Mouse (Mus musculus): ENCODE results near the gene Spa17. TPM values are rescaled to one million over a fixed set of nuclear protein-coding genes. Genes with fewer than 3 reads are reported as not detected.

Spa17 gene
- polyA plus RNA-seq, 1 experiment from 2014 or later, result 13.2 TPM

GRCm38 (mm10) chr9:37636335-37636734 is 22.8 kb upstream of the Spa17 start:
- H3K36me3 ChIP-seq, result no peaks in the 10 kb centered on the region
- H3K4me1 ChIP-seq, result no peaks in the 10 kb centered on the region
- no peak overlapping the region for H3K9ac ChIP-seq (replicated peaks)
- H3K4me2 ChIP-seq (replicated peaks), result no peak overlapping the region
- no peaks in the 10 kb centered on the region for H3K9me3 ChIP-seq
- no peak overlapping the region for H3K27ac ChIP-seq (replicated peaks)
- ATAC-seq (ENCODE audit: low FRiP score, low read depth), result peak; percentile 49; the same call in 1 of the 2 replicates
- H3K27me3 ChIP-seq, result no peaks in the 10 kb centered on the region
- 13% methylated on average over 7 of the region's 7 CpGs for WGBS
- no peak overlapping the region for H3K4me3 ChIP-seq

GRCm38 (mm10) chr9:37634269-37634668 is 20.7 kb upstream of the Spa17 start:
- ATAC-seq (ENCODE audit: low FRiP score, low read depth), result no peak
- H3K36me3 ChIP-seq, result no peaks in the 10 kb centered on the region
- no peaks in the 10 kb centered on the region for H3K9me3 ChIP-seq
- no peak overlapping the region for H3K4me2 ChIP-seq (replicated peaks)
- H3K4me1 ChIP-seq, result no peaks in the 10 kb centered on the region
- H3K27me3 ChIP-seq, result no peaks in the 10 kb centered on the region
- 92% methylated on average over 3 of the region's 3 CpGs for WGBS
- no peak overlapping the region for H3K4me3 ChIP-seq
- H3K9ac ChIP-seq (replicated peaks), result no peak overlapping the region
- no peak overlapping the region for H3K27ac ChIP-seq (replicated peaks)

DNA sequence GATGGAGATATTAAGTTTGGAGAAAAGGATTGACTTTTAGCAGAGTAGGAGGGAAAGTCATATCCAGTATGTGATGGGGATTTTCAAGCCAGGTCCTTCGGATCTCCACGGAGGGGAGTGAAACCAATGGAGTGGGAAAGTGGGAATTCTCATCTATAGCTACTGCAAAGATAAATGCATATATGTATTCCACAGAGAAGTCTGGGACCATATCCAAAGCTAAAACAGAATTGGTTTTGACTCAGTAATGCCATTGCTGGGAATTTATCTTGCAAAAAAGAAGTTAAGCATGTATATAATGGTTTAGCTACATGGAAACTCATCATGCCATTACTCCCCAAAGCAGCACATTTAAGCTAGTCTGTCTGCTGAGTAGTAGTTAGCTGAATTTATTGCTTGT is 18.8 kb upstream of the Spa17 start:
- Histone ChIP-seq H3K36me3 (no peaks in the 10 kb centered on the region), H3K4me3 (no peak overlapping the region), H3K4me1 (no peaks in the 10 kb centered on the region), H3K27me3 (no peaks in the 10 kb centered on the region), H3K4me2 (replicated peaks) (no peak overlapping the region), H3K9ac (replicated peaks) (no peak overlapping the region), H3K27ac (replicated peaks) (no peak overlapping the region), H3K9me3 (no peaks in the 10 kb centered on the region)
- no peak for ATAC-seq (ENCODE audit: low FRiP score, low read depth)
- WGBS, result 82% methylated on average over 2 of the region's 2 CpGs

- H3K27ac ChIP-seq (replicated peaks), result no peak overlapping the region
- no peaks in the 10 kb centered on the region for H3K27me3 ChIP-seq
- H3K9ac ChIP-seq (replicated peaks), result no peak overlapping the region
- 94% methylated on average over 2 of the region's 2 CpGs for WGBS
- H3K9me3 ChIP-seq, result no peaks in the 10 kb centered on the region
- peaks cover 15% of the 10 kb centered on the region for H3K4me1 ChIP-seq
- no peak overlapping the region for H3K4me2 ChIP-seq (replicated peaks)
- ATAC-seq (ENCODE audit: low FRiP score, low read depth), result no peak
- no peaks in the 10 kb centered on the region for H3K36me3 ChIP-seq
- no peak overlapping the region for H3K4me3 ChIP-seq
Observed at GRCm38 (mm10) chr9:37629941-37630340, 16.4 kb upstream of the Spa17 start.

GRCm38 (mm10) chr9:37628581-37628980 is 15.1 kb upstream of the Spa17 start:
- WGBS, result 44% methylated on average over 4 of the region's 4 CpGs
- H3K4me1 ChIP-seq, result peaks cover 16% of the 10 kb centered on the region
- no peaks in the 10 kb centered on the region for H3K36me3 ChIP-seq
- no peak overlapping the region for H3K4me3 ChIP-seq
- no peak overlapping the region for H3K9ac ChIP-seq (replicated peaks)
- H3K9me3 ChIP-seq, result no peaks in the 10 kb centered on the region
- no peak overlapping the region for H3K4me2 ChIP-seq (replicated peaks)
- no peak for ATAC-seq (ENCODE audit: low FRiP score, low read depth)
- H3K27me3 ChIP-seq, result no peaks in the 10 kb centered on the region
- no peak overlapping the region for H3K27ac ChIP-seq (replicated peaks)

DNA sequence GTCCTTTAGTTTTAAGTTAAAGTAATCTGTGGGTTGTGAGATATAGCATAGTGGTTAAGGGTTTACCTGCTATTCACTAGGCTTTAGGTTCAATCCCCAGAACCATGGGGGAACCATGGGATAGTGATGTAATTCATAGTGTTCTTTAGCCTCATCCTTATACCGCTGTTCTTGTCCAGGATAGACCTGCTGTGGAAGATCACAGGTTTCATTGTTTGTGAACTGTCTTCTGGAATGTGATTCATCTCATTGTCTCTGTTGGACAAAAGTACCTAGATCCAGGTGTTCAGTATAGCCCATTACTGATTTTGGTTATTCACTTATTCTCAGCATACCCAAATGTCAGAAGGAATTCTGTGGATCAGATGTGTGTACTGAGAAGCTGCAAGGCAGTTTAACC is 13.7 kb upstream of the Spa17 start:
- Histone ChIP-seq H3K4me1 (peaks cover 16% of the 10 kb centered on the region), H3K9ac (replicated peaks) (no peak overlapping the region), H3K4me2 (replicated peaks) (no peak overlapping the region), H3K27ac (replicated peaks) (no peak overlapping the region), H3K27me3 (no peaks in the 10 kb centered on the region), H3K36me3 (no peaks in the 10 kb centered on the region), H3K9me3 (no peaks in the 10 kb centered on the region), H3K4me3 (no peak overlapping the region)
- no peak for ATAC-seq (ENCODE audit: low FRiP score, low read depth)
- 91% methylated on average over 1 of the region's 1 CpGs for WGBS

GRCm38 (mm10) chr9:37626103-37626567 is 12.6 kb upstream of the Spa17 start:
- Histone ChIP-seq H3K27me3 (no peaks in the 10 kb centered on the region), H3K9me3 (no peaks in the 10 kb centered on the region), H3K27ac (replicated peaks) (peak overlapping the region; percentile 82), H3K4me3 (no peak overlapping the region), H3K4me2 (replicated peaks) (peak overlapping the region; percentile 29), H3K36me3 (no peaks in the 10 kb centered on the region), H3K9ac (replicated peaks) (no peak overlapping the region), H3K4me1 (peaks cover 16% of the 10 kb centered on the region)
- 8% methylated on average over 3 of the region's 3 CpGs for WGBS
- peak; percentile 71 for ATAC-seq (ENCODE audit: low FRiP score, low read depth)

GRCm38 (mm10) chr9:37625641-37626040 is 12.1 kb upstream of the Spa17 start:
- H3K36me3 ChIP-seq, result no peaks in the 10 kb centered on the region
- H3K4me1 ChIP-seq, result peaks cover 16% of the 10 kb centered on the region
- H3K4me2 ChIP-seq (replicated peaks), result peak overlapping the region; percentile 29
- no peak overlapping the region for H3K4me3 ChIP-seq
- no peaks in the 10 kb centered on the region for H3K27me3 ChIP-seq
- no peak overlapping the region; the same call in 1 of the 2 replicates for H3K9ac ChIP-seq (replicated peaks)
- peak; percentile 74 for ATAC-seq (ENCODE audit: low FRiP score, low read depth)
- H3K9me3 ChIP-seq, result no peaks in the 10 kb centered on the region
- 14% methylated on average over 7 of the region's 7 CpGs for WGBS
- peak overlapping the region; percentile 82 for H3K27ac ChIP-seq (replicated peaks)

DNA sequence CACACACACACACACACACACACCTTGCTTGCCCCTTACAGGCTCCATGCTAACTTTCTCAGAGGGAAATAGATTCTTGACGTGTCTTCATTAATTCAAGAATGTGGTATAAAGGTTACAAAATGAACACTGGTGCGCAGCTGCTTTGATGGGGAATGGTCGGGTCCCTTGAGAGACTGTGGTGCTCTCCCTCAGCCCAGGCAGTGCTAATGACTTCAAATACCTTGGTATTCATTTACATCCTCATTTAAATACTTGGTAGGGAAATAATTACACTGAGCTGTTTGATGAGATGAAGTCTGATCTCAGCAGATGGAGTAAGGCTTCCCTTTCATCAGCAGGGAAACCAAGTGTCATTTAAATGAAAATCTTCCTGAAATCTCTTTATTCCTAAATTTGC is 11.6 kb upstream of the Spa17 start:
- H3K9me3 ChIP-seq, result no peaks in the 10 kb centered on the region
- no peak overlapping the region for H3K9ac ChIP-seq (replicated peaks)
- peaks cover 16% of the 10 kb centered on the region for H3K4me1 ChIP-seq
- peaks cover 2% of the 10 kb centered on the region; the same call in 1 of the 2 replicates for H3K27me3 ChIP-seq
- no peaks in the 10 kb centered on the region for H3K36me3 ChIP-seq
- WGBS, result 31% methylated on average over 3 of the region's 3 CpGs
- H3K4me2 ChIP-seq (replicated peaks), result peak overlapping the region; percentile 29; the same call in 1 of the 2 replicates
- H3K27ac ChIP-seq (replicated peaks), result peak overlapping the region; percentile 82
- ATAC-seq (ENCODE audit: low FRiP score, low read depth), result peak; percentile 79
- H3K4me3 ChIP-seq, result no peak overlapping the region

GRCm38 (mm10) chr9:37624502-37624901 is 11.0 kb upstream of the Spa17 start:
- Histone ChIP-seq H3K9me3 (no peaks in the 10 kb centered on the region), H3K4me3 (no peak overlapping the region), H3K27me3 (peaks cover 7% of the 10 kb centered on the region; the same call in 1 of the 2 replicates), H3K27ac (replicated peaks) (no peak overlapping the region), H3K36me3 (no peaks in the 10 kb centered on the region), H3K4me1 (peaks cover 16% of the 10 kb centered on the region), H3K9ac (replicated peaks) (no peak overlapping the region), H3K4me2 (replicated peaks) (no peak overlapping the region)
- no peak for ATAC-seq (ENCODE audit: low FRiP score, low read depth)
- WGBS, result 83% methylated on average over 1 of the region's 1 CpGs

DNA sequence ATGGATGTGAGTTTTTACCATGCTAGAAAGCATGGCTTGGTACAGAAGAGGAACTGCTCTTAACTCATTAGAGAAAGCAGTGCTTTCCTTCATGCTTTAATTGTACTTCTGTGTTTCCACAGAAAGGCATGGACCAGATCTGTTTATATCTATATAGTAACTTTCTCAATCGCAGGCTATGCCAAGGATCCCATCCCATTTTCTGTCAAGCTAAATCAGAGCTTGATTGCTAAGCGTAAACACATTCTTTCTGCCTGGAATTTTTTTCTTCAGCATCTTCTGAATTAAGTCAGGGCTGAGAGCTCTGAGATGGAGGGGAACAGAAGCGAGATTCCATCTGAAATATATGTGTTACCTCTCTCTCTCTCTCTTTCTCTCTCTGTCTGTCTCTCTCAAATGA is 10.5 kb upstream of the Spa17 start:
- no peaks in the 10 kb centered on the region for H3K36me3 ChIP-seq
- H3K4me2 ChIP-seq (replicated peaks), result no peak overlapping the region
- no peak overlapping the region for H3K27ac ChIP-seq (replicated peaks)
- no peaks in the 10 kb centered on the region for H3K9me3 ChIP-seq
- peaks cover 16% of the 10 kb centered on the region for H3K4me1 ChIP-seq
- 88% methylated on average over 3 of the region's 3 CpGs for WGBS
- no peak for ATAC-seq (ENCODE audit: low FRiP score, low read depth)
- H3K27me3 ChIP-seq, result peaks cover 7% of the 10 kb centered on the region; the same call in 1 of the 2 replicates
- H3K9ac ChIP-seq (replicated peaks), result no peak overlapping the region
- H3K4me3 ChIP-seq, result no peak overlapping the region

- Histone ChIP-seq H3K9me3 (no peaks in the 10 kb centered on the region), H3K27ac (replicated peaks) (no peak overlapping the region), H3K27me3 (peaks cover 7% of the 10 kb centered on the region; the same call in 1 of the 2 replicates), H3K9ac (replicated peaks) (no peak overlapping the region), H3K4me2 (replicated peaks) (no peak overlapping the region), H3K4me3 (no peak overlapping the region), H3K4me1 (peaks cover 14% of the 10 kb centered on the region), H3K36me3 (no peaks in the 10 kb centered on the region)
- no peak for ATAC-seq (ENCODE audit: low FRiP score, low read depth)
- WGBS, result 88% methylated on average over 6 of the region's 6 CpGs
Observed at GRCm38 (mm10) chr9:37621290-37621689, 7.8 kb upstream of the Spa17 start.

DNA sequence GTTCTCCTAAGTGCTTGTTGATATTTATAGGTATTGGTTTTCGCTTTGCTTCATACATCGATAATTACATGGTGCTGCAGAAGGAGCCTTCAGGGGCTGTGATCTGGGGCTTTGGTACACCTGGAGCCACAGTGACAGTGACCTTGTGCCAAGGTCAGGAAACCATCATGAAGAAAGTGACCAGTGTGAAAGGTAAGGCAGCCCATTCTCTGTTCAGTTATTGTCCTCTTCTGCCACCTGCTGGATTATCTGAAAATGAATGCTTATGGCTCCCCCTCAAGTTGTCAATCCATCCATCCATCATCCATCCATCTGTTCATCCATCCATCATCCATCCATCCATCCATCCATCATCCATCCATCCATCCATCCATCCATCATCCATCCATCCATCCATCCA is 3.2 kb upstream of the Spa17 start:
- Histone ChIP-seq H3K36me3 (no peaks in the 10 kb centered on the region), H3K27me3 (peaks cover 16% of the 10 kb centered on the region), H3K4me2 (replicated peaks) (no peak overlapping the region), H3K4me3 (no peak overlapping the region), H3K27ac (replicated peaks) (no peak overlapping the region), H3K4me1 (peaks cover 8% of the 10 kb centered on the region; the same call in 1 of the 2 replicates), H3K9me3 (no peaks in the 10 kb centered on the region), H3K9ac (replicated peaks) (no peak overlapping the region)
- 45% methylated on average over 2 of the region's 2 CpGs for WGBS
- no peak for ATAC-seq (ENCODE audit: low FRiP score, low read depth)
